Mouse (Mus musculus) heart, embryonic 14.5 days (tissue): ENCODE data around the gene Ccl26. TPM values are rescaled to one million over a fixed set of nuclear protein-coding genes. Genes with fewer than 3 reads are reported as not detected.

Source experiments
- ATAC-seq: fragments of 200-750 bp; cut with Nextera tagmentation; 2 replicates; pipeline ENCODE4 v1.8.0; 2017; ENCODE audit warnings: low read depth, moderate TSS enrichment; ENCODE audit not compliant: insufficient number of reproducible peaks, insufficient read depth, low FRiP score
- H3K27ac ChIP-seq, 2 experiments: fragments of 200-500 bp in 1 of 2; fragments of 300-500 bp in 1 of 2; sonication (generic) in 1 of 2; replicated peaks in 1 of 2; 2 replicates each; pipeline ENCODE4 v1.5.1; 2012 to 2014; ENCODE audit warnings: low read depth in 2 of 2, low read length in 2 of 2, control low read depth in 1 of 2, mild to moderate bottlenecking in 1 of 2, mixed read lengths in 1 of 2; ENCODE audit not compliant: control insufficient read depth in 1 of 2, insufficient read depth in 1 of 2
- H3K27me3 ChIP-seq: fragments of 300-500 bp; sonication (generic); 2 replicates; pipeline ENCODE4 v1.6.1; 2014; ENCODE audit warnings: mild to moderate bottlenecking, low read length, control low read depth; ENCODE audit not compliant: control insufficient read depth, insufficient read depth
- H3K36me3 ChIP-seq: fragments of 300-500 bp; sonication (generic); 2 replicates; pipeline ENCODE4 v1.6.1; 2014; ENCODE audit warnings: mild to moderate bottlenecking, control low read depth, low read length, mixed read lengths; ENCODE audit not compliant: control insufficient read depth, insufficient read depth
- H3K4me1 ChIP-seq, 2 experiments: fragments of 200-500 bp in 1 of 2; fragments of 300-500 bp in 1 of 2; sonication (generic) in 1 of 2; 2 replicates each; pipeline ENCODE4 v1.6.1; 2012 to 2014; ENCODE audit warnings: low read length in 2 of 2, control low read depth in 1 of 2, mixed read lengths in 1 of 2; ENCODE audit not compliant: control insufficient read depth in 2 of 2, insufficient read depth in 2 of 2
- H3K4me2 ChIP-seq: fragments of 300-500 bp; sonication (generic); 2 replicates; pipeline ENCODE4 v1.6.1; 2014; ENCODE audit warnings: mild to moderate bottlenecking, low read length
- H3K4me3 ChIP-seq, 2 experiments: fragments of 200-500 bp in 1 of 2; fragments of 300-500 bp in 1 of 2; sonication (generic) in 1 of 2; 2 replicates each; pipeline ENCODE4 v1.5.1; 2012 to 2014; ENCODE audit warnings: low read length in 2 of 2, mild to moderate bottlenecking in 2 of 2, control low read depth in 1 of 2, low read depth in 1 of 2, moderate library complexity in 1 of 2; ENCODE audit not compliant: control insufficient read depth in 1 of 2, insufficient read depth in 1 of 2
- H3K9ac ChIP-seq: fragments of 300-500 bp; sonication (generic); 2 replicates; pipeline ENCODE4 v1.6.1; 2014; ENCODE audit warnings: mild to moderate bottlenecking, low read length
- H3K9me3 ChIP-seq: fragments of 300-500 bp; sonication (generic); 2 replicates; pipeline ENCODE4 v1.6.1; 2016; ENCODE audit warnings: low read length, control low read depth; ENCODE audit not compliant: control insufficient read depth
- WGBS: fragments of 180-500 bp; shearing (Covaris S2); extraction: QIAGEN DNeasy Blood & Tissue Kit; methylation state at CpG from one replicate; pipeline ENCODE4 v1.1.7; 2014; 5-methylcytosine and 5-hydroxymethylcytosine counted together
- polyA plus RNA-seq: library from polyadenylated mRNA; unstranded; fragments of >200 nt; fragmentation: Nextera tagmentation; extraction: Ambion mirVana; gene quantifications from 2 replicates; pipeline ENCODE4 v1.2.1, GENCODE M21; 2014

Gene Ccl26
- polyA plus RNA-seq, 1 experiment from 2014 or later: not detected

DNA sequence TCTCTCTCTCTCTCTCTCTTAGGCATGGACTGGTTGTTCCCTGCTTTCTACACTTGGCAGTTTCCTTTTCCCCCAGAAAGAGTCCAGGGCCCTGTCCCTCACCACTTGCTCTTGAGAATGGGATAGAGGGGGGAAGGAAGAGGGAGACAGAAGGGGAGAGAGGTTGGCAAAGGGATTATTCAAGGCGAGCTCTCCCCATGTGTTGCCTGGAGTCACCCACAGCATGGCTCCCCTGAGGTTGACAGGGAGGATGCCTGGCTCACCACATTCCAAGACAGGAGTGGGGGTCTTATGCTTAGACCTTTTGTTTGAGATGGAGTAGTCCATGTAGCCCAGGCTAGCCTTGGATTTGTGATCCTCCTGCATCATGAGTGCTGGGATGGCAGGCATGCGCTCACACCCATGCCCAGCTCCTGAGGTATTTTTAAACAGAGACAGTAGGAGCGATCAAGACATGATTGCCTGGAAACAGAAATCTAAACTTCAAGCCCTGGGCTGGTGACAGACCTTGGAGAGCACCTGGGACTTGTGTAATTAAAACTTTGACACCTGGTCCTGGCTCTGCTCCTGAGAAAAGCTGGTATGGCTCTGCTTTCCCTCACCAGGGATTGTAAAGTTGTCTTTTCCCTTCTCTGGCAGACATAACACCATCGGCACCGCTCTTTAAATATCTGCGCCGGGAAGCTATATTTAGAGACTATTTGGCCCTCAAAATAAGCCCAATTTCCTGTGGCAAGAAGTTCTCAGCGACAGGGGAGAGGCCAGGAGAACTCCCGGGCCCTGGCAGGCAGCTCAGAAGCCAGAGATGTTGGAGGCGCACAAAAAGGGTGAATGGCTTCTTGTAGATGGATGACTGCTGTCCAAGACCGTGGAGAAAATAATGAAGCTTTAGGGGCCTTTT, 38.5 kb downstream of the Ccl26 start:
- H3K9me3 ChIP-seq: no peaks in the 10 kb centered on the region
- peak overlapping the region; percentile 92 for H3K27ac ChIP-seq
- 19% methylated on average over 11 of the region's 11 CpGs for WGBS
- H3K36me3 ChIP-seq: peaks cover 7% of the 10 kb centered on the region; the same call in 1 of the 2 replicates
- H3K4me3 ChIP-seq: no peak overlapping the region
- H3K4me1 ChIP-seq: peaks cover 31 to 41% of the 10 kb centered on the region in 2 experiments
- no peak overlapping the region; the same call in 1 of the 2 replicates for H3K9ac ChIP-seq
- H3K27me3 ChIP-seq: no peaks in the 10 kb centered on the region
- peak overlapping the region; percentile 46 for H3K4me2 ChIP-seq
- ATAC-seq: peak; percentile 18; the same call in 1 of the 2 replicates

- Histone ChIP-seq H3K27ac (peak overlapping the region; percentile 92), H3K4me3 (no peak overlapping the region), H3K4me1 (peaks cover 31 to 39% of the 10 kb centered on the region in 2 experiments), H3K4me2 (peak overlapping the region; percentile 46), H3K9me3 (no peaks in the 10 kb centered on the region), H3K27me3 (no peaks in the 10 kb centered on the region), H3K36me3 (peaks cover 7% of the 10 kb centered on the region; the same call in 1 of the 2 replicates), H3K9ac (no peak overlapping the region)
- 30% methylated on average over 2 of the region's 2 CpGs for WGBS
- ATAC-seq: no peak
Measured at GRCm38 (mm10) chr5:135524087-135524486, 39.3 kb downstream of the Ccl26 start.

- WGBS: 22% methylated on average over 9 of the region's 9 CpGs
- H3K4me3 ChIP-seq: no peak overlapping the region
Measured at GRCm38 (mm10) chr5:135522111-135522722, 41.2 kb downstream of the Ccl26 start.

DNA sequence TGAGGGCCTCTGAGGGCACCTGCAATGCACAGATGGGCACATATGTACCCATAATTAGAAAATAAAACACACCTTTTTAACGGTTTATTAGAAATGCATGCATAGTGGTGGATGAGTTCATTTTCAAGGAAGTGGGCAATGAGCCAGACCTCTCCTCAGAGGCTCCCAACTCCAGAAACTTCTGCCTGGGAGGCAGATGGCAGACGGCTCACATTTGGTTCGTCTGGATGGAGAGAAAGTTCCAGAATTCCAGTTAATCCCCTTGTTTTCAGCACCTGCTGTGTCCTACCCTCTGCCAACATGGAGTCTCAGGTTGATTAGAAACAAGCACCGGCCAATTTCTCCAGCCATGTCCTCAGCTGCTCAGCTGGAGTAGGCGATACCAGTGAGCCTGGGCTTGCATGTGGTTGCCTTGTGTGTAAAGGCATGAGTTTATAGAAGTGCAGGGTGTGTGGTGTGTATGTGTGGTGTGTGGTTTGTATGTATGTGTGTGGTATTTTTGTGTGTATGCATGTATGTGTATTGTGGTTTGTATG, 46.0 kb downstream of the Ccl26 start:
- Histone ChIP-seq H3K4me2 (no peak overlapping the region), H3K27me3 (no peaks in the 10 kb centered on the region), H3K9me3 (no peaks in the 10 kb centered on the region), H3K36me3 (no peaks in the 10 kb centered on the region), H3K4me3 (no peak overlapping the region), H3K27ac (no peak overlapping the region), H3K9ac (no peak overlapping the region), H3K4me1 (peaks cover 8% of the 10 kb centered on the region in 2 experiments)
- ATAC-seq: no peak
- 83% methylated on average over 5 of the region's 5 CpGs for WGBS

More at GRCm38 (mm10) chr5:135522111-135522722, 41.2 kb downstream of the Ccl26 start:
- Histone ChIP-seq H3K4me2 (peak overlapping the region; percentile 19), H3K27me3 (no peaks in the 10 kb centered on the region), H3K27ac (peak overlapping the region; percentile 63 to 92), H3K9ac (peak overlapping the region; percentile 27; the same call in 1 of the 2 replicates), H3K4me1 (peaks cover 31 to 37% of the 10 kb centered on the region in 2 experiments), H3K9me3 (no peaks in the 10 kb centered on the region), H3K36me3 (peaks cover 4% of the 10 kb centered on the region; the same call in 1 of the 2 replicates)
- ATAC-seq: no peak

GRCm38 (mm10) chr5:135513131-135513530, 50.2 kb downstream of the Ccl26 start:
- no peak overlapping the region for H3K4me2 ChIP-seq
- H3K36me3 ChIP-seq: no peaks in the 10 kb centered on the region
- H3K9me3 ChIP-seq: no peaks in the 10 kb centered on the region
- H3K4me3 ChIP-seq: no peak overlapping the region
- H3K9ac ChIP-seq: no peak overlapping the region
- no peaks in the 10 kb centered on the region for H3K4me1 ChIP-seq
- H3K27me3 ChIP-seq: no peaks in the 10 kb centered on the region
- ATAC-seq: no peak
- WGBS: 63% methylated on average over 4 of the region's 4 CpGs
- no peak overlapping the region for H3K27ac ChIP-seq

DNA sequence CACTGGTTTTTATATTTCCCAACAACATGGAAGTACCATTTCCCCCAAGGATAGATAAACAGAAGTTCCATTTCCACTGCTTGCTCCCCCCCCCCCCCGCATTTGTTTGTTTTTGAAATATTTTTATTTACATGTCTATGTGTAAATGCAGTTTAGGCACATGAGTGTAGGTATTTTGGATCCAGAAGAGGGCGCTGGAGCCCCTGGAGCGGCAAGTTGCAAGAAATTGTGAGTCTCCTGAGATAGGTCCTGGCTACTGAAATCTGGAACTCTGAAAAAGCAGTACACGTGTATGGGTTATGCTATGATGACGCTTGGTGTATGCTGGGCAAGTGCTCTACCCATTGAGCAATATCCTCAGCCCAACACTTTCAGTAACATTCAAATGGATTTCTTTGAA, 52.3 kb downstream of the Ccl26 start:
- no peaks in the 10 kb centered on the region for H3K36me3 ChIP-seq
- no peak overlapping the region for H3K4me2 ChIP-seq
- WGBS: 58% methylated on average over 5 of the region's 5 CpGs
- no peaks in the 10 kb centered on the region for H3K9me3 ChIP-seq
- H3K9ac ChIP-seq: no peak overlapping the region
- H3K27ac ChIP-seq: no peak overlapping the region
- H3K4me1 ChIP-seq: peaks cover 0 to 7% of the 10 kb centered on the region in 2 experiments; a peak in 3 of 4 replicates
- H3K27me3 ChIP-seq: no peaks in the 10 kb centered on the region
- H3K4me3 ChIP-seq: no peak overlapping the region
- no peak for ATAC-seq
